Mouse (Mus musculus): Measurements from ENCODE around the gene Cd300ld4. TPM values are rescaled to one million over a fixed set of nuclear protein-coding genes. Genes with fewer than 3 reads are reported as not detected.
"Not testable (repeated sequence)": the region's sequence is repeated elsewhere in the genome, so short reads cannot be mapped to it uniquely, and the experiment has no call there.

Gene Cd300ld4
- polyA plus RNA-seq (2016; fragmentation: Nextera tagmentation; extraction: Ambion mirVana), result not detected in 2 replicates

DNA sequence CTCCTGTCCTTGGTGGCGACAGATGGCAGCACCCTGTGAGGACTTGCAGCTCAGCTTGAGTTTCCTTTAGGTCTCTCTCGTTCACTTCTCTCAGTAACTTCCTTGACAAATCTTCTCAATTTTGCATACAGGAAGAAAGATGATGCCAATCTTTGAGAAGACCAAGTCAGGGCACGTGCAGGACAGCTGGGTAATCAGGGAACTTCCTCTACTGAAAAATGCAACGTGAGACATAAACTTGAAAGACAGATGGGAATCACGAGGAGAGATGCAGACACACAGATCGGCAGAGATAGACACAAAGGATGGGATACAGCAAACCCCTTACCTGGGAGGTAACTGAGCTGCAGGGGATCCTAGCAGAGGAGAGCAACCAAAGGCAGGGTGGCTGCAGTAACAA lies at the start of gene Cd300ld4:
Gene Cd300ld4, minus strand, starts transcription at position 101 of the 400 bp plus-strand sequence.
- H3K4me3 ChIP-seq; H3K27ac ChIP-seq; H3K36me3 ChIP-seq; DNase-seq (ENCODE audit: low spot score); H3K27me3 ChIP-seq (ENCODE audit: insufficient read depth, poor library complexity, severe bottlenecking); H3K4me1 ChIP-seq (replicated peaks); H3K9me3 ChIP-seq: not testable (repeated sequence)
- WGBS, result no CpG with 5 or more reads among the region's 6 CpGs

DNA sequence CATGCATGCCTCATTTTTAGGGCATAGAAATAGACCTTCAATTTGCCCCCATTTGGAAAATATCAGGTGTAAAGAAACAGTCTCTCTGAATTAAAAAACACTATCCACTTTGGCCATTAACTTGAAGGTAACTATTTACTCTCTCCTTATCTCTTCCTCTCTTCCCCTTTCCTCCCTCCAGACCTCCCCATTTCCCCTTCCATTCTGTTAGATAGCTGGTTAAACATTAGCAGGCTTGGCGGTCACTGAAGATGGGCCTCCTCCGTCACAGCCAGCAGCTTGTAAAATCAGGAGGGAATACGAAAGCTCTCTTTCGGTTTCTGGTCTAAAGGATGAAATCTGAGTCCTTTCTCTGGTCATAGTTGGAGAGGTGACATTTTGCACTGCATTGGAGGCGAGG lies 49.0 kb upstream of the Cd300ld4 start:
- Histone ChIP-seq H3K27me3 (ENCODE audit: insufficient read depth, poor library complexity, severe bottlenecking) (peaks cover 46% of the 10 kb centered on the region), H3K27ac (no peak overlapping the region), H3K4me3 (no peak overlapping the region), H3K4me1 (replicated peaks) (peaks cover 30% of the 10 kb centered on the region), H3K36me3 (no peaks in the 10 kb centered on the region), H3K9me3 (no peaks in the 10 kb centered on the region)
- 76% methylated on average over 5 of the region's 5 CpGs for WGBS
- no peak for DNase-seq (ENCODE audit: low spot score)

DNA sequence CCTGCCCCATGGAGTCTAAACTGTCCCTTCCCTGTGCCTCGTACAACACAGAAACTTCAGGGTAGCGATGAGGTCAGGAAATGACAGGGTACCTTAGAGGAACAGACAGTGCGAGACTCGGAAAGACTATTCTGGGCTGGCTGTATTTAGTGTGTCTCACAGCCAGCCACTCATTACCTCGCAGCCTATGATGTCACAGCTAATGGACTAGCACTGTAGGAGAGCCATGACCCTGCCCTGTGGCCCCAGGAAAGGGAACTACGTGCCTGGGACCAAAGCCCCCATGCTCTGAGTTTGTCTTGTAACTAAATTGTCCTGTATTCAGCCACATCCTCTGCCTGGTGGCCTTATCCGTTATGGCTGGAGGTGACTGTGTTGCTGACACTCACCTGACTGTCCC lies 48.6 kb upstream of the Cd300ld4 start:
- Histone ChIP-seq H3K27me3 (ENCODE audit: insufficient read depth, poor library complexity, severe bottlenecking) (peaks cover 51% of the 10 kb centered on the region), H3K4me3 (no peak overlapping the region), H3K27ac (no peak overlapping the region), H3K4me1 (replicated peaks) (peaks cover 35% of the 10 kb centered on the region), H3K36me3 (no peaks in the 10 kb centered on the region), H3K9me3 (no peaks in the 10 kb centered on the region)
- 83% methylated on average over 7 of the region's 7 CpGs for WGBS
- DNase-seq (ENCODE audit: low spot score), result no peak

DNA sequence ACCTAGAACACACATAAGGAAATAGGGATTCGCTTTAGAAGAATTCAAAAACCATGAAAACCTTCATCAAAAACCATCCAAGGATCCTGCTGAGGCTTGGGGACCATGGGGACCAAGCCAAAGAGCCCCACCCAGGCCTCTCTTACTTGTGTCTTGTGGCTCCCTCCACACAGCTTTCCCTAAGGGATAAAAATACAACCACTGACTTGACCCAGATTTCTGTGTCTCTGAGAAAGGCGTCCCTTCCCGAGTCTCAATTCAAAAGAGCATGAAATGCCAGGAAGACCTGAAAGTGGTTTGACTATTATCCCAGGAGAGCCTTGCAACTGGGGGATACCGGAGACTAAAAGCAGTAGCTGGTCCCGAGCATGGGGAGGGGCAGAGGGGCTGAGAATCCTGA lies 46.2 kb upstream of the Cd300ld4 start:
- Histone ChIP-seq H3K27ac (no peak overlapping the region), H3K4me1 (replicated peaks) (peaks cover 41% of the 10 kb centered on the region), H3K4me3 (no peak overlapping the region), H3K36me3 (no peaks in the 10 kb centered on the region), H3K9me3 (no peaks in the 10 kb centered on the region), H3K27me3 (ENCODE audit: insufficient read depth, poor library complexity, severe bottlenecking) (peaks cover 75% of the 10 kb centered on the region)
- WGBS, result 64% methylated on average over 5 of the region's 5 CpGs
- no peak for DNase-seq (ENCODE audit: low spot score)

DNA sequence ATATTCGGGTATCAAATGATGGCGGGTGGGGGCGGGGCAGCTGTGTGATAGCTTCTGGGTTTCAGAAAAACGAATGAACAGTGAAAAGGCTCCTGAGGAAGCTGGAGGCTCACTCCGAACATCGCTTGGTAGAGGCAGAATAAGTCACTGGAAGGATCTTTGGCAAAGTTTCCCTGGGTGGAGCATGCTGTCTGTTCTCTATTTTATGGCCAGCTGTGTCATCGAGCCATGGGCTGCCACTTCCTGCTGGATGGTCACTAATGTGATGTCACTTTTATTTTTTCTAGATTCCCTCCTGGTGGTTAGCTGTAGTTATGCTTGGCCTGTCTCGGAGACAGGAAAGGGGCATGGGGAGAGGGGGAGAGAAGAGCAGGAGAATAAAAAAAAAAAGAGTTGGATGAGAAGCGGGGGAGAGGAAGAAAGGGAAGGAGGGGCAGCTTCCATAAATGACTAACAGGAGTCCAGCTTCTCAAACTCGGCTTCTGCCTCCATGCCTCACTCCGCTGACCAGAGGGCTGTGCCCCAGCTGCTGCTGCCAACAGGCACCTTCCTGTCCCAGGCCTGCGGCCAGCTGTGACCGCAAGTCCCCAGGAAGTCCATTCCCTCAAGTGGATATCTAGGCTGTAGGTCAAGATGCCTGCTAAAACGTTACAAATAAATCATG lies 45.0 kb upstream of the Cd300ld4 start:
- 16% methylated on average over 14 of the region's 14 CpGs for WGBS
- peak; percentile 45 for DNase-seq (ENCODE audit: low spot score)
- Histone ChIP-seq H3K36me3 (no peaks in the 10 kb centered on the region), H3K4me3 (peak overlapping the region; percentile 18), H3K27me3 (ENCODE audit: insufficient read depth, poor library complexity, severe bottlenecking) (peaks cover 82% of the 10 kb centered on the region), H3K27ac (peak overlapping the region; percentile 84), H3K4me1 (replicated peaks) (peaks cover 41% of the 10 kb centered on the region), H3K9me3 (no peaks in the 10 kb centered on the region)

DNA sequence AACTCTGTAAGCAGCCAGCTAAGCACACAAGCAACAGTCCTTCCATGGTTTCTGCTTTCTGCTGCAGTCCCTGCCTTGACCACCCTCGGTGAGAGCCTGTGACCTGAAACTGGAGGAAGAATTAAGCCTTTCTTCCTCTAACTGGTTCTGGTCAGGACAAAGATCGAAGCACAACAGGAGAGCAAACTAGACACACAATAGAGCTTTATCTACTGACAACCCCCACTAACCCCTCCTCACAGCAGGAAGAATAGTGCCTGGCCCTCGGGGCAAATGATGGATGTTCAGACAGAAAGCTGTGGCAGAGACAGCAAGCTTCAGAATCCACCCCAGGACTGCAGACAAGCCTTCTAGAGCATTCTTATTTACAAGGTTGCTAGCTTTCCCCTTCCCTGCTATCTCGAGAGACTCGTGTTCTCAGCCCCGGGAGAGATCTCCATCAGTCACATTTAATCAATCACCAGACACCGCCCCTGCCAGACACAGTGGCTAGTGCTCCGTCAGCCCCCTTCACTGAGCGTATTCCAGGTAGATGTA lies 44.3 kb upstream of the Cd300ld4 start:
- no peaks in the 10 kb centered on the region for H3K9me3 ChIP-seq
- peak; percentile 74 for DNase-seq (ENCODE audit: low spot score)
- H3K27ac ChIP-seq, result peak overlapping the region; percentile 84
- peaks cover 79% of the 10 kb centered on the region for H3K27me3 ChIP-seq (ENCODE audit: insufficient read depth, poor library complexity, severe bottlenecking)
- H3K4me1 ChIP-seq (replicated peaks), result peaks cover 41% of the 10 kb centered on the region
- no peaks in the 10 kb centered on the region for H3K36me3 ChIP-seq
- WGBS, result 5% methylated on average over 9 of the region's 9 CpGs
- peak overlapping the region; percentile 18 for H3K4me3 ChIP-seq

DNA sequence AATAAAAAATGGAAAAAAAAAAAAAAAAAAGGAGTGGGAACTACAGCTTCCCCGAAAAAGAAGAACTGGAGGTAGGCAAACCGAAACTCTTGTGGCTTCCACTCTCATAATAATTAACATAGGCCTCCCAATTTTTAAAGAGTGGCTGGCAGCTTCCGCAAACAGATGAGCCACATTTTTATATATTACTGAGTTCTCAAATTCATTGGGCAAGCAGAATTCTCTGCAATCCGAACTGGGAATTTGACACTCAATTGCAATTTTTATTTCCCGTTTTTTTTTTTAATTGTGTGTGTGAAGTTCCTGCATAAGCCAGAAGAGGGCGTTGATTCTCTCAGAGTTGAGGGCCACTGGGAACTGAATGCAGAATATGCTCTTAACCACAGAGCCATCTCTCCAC lies 40.0 kb upstream of the Cd300ld4 start:
- WGBS, result 71% methylated on average over 6 of the region's 6 CpGs
- Histone ChIP-seq H3K27me3 (ENCODE audit: insufficient read depth, poor library complexity, severe bottlenecking) (peaks cover 48% of the 10 kb centered on the region), H3K9me3 (no peaks in the 10 kb centered on the region), H3K4me1 (replicated peaks) (peaks cover 36% of the 10 kb centered on the region), H3K4me3 (no peak overlapping the region), H3K27ac (no peak overlapping the region), H3K36me3 (no peaks in the 10 kb centered on the region)
- DNase-seq (ENCODE audit: low spot score), result no peak

DNA sequence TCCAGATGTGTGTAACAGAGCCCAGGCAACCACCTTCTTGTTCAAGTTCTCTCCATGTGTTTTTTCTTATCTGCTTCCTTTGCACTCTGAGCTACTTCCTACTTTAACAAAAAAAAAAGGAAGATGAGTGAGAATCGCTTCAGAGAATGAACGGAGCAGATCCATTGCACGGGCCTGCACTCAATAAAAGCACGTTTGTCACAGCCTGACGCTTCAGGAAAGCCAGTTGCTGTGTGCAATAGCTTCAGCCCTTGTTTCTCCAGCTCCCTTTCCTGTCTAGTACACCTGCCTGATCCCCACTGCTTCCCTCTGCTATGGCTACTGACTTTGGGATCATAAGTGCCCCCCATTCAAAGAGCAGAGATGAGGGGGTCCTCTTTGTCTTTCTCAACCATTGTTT lies 35.3 kb upstream of the Cd300ld4 start, which contains the start of gene Cd300e:
Gene Cd300e, minus strand, starts transcription at position 101 of the 400 bp plus-strand sequence.
- Histone ChIP-seq H3K27ac (no peak within 1 kb of the TSS), H3K9me3 (no peaks in the 10 kb centered on the region)

DNA sequence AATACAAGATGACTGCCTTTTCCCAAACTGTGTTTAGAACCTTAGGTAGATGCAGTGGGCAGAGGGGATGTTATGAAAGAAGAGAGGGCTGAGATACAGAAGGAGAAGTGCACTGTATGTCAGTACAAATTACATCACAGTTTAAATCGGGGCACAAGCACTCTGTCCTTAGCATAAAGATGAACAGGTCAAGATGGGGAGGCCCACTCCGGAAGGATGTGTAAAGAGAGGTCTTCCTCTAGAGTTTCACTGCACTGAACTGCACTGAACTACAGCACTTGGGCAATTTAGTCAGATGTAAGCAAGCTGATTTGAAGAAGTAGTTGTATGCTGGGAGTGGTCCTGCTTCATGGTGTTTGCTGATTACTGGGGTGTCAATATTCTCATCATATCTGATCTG lies 33.0 kb upstream of the Cd300ld4 start:
- Histone ChIP-seq H3K36me3 (no peaks in the 10 kb centered on the region), H3K4me1 (replicated peaks) (peaks cover 16% of the 10 kb centered on the region; the same call in 1 of the 2 replicates), H3K27ac (no peak overlapping the region), H3K4me3 (no peak overlapping the region), H3K27me3 (ENCODE audit: insufficient read depth, poor library complexity, severe bottlenecking) (peaks cover 4% of the 10 kb centered on the region; the same call in 1 of the 2 replicates), H3K9me3 (no peaks in the 10 kb centered on the region)
- 81% methylated on average over 2 of the region's 2 CpGs for WGBS
- no peak for DNase-seq (ENCODE audit: low spot score)

More for the DNA sequence above, 35.3 kb upstream of the Cd300ld4 start, which contains the start of gene Cd300e:
- Histone ChIP-seq H3K27me3 (ENCODE audit: insufficient read depth, poor library complexity, severe bottlenecking) (peaks cover 15% of the 10 kb centered on the region), H3K36me3 (no peaks in the 10 kb centered on the region), H3K4me1 (replicated peaks) (peaks cover 16% of the 10 kb centered on the region; the same call in 1 of the 2 replicates), H3K4me3 (no peak within 1 kb of the TSS)
- WGBS, result 44% methylated on average over 5 of the region's 5 CpGs
- no peak for DNase-seq (ENCODE audit: low spot score)

DNA sequence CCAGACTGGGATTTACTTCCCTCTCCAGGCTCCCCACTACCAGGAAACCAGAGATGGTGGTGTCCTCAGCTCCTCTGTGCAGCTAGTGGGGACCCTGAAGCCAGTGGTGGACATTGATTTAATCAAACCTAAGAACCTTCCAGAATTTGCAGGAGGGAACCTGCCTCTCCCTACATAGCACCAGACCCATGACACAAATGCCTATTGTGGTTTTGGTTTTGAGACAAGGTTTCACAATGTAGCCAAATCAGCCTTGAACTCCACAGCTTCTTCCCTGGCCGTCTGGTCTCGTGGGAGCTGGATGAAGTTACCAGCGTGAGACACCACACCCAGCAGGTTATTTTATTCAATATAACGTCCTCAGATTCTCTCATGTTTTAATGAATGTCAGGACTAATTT lies 31.9 kb upstream of the Cd300ld4 start:
- no peak for DNase-seq (ENCODE audit: low spot score)
- no peak overlapping the region for H3K27ac ChIP-seq
- H3K4me3 ChIP-seq, result no peak overlapping the region
- H3K4me1 ChIP-seq (replicated peaks), result peaks cover 14% of the 10 kb centered on the region; the same call in 1 of the 2 replicates
- H3K36me3 ChIP-seq, result no peaks in the 10 kb centered on the region
- 75% methylated on average over 4 of the region's 4 CpGs for WGBS
- H3K27me3 ChIP-seq (ENCODE audit: insufficient read depth, poor library complexity, severe bottlenecking), result peaks cover 4% of the 10 kb centered on the region; the same call in 1 of the 2 replicates
- no peaks in the 10 kb centered on the region for H3K9me3 ChIP-seq

DNA sequence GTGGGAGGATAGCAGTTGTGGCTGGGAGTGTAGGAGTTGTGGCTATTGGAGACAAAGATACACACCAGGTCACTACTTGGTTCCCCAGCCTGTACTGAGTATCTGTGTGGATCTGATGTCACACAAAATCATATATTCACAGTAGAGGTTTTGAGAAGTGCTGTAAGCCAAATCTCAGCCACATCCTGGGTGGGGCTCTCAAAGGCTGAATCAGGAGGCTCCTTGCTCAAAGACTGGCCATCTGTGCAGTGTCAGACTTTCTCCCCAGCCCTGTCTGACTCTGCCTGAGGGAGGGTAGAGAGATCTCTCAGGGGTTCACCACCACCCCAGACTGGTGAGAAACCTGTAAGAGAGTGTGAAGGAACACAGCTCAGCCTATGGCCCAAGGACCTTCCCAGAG lies 27.7 kb upstream of the Cd300ld4 start:
- no peak for DNase-seq (ENCODE audit: low spot score)
- Histone ChIP-seq H3K27ac (no peak overlapping the region), H3K27me3 (ENCODE audit: insufficient read depth, poor library complexity, severe bottlenecking) (no peaks in the 10 kb centered on the region; the same call in 1 of the 2 replicates), H3K36me3 (no peaks in the 10 kb centered on the region), H3K9me3 (no peaks in the 10 kb centered on the region), H3K4me3 (no peak overlapping the region), H3K4me1 (replicated peaks) (no peaks in the 10 kb centered on the region)

DNA sequence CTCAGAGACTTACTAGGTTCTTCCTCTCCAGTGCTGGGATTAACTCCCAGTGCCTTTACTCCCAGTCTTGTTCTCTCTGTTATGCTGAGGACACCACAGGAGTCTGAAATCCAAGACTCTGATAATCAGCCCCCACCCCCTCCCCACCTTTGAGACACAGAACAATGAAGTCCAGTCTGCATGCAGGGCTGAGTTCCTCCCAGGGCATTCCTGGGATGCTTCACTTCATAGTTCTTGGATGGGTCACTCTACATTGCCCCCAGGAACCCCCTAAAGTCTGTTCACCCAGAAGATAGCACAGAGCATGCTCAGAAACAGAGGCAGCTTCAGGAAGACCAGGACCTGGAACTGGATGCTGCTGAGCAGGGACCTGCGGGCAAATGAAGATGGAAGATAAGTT lies 26.2 kb upstream of the Cd300ld4 start:
- no peaks in the 10 kb centered on the region for H3K4me1 ChIP-seq (replicated peaks)
- no peaks in the 10 kb centered on the region for H3K9me3 ChIP-seq
- no peak overlapping the region for H3K4me3 ChIP-seq
- no peak overlapping the region for H3K27ac ChIP-seq
- DNase-seq (ENCODE audit: low spot score), result no peak
- no peaks in the 10 kb centered on the region; the same call in 1 of the 2 replicates for H3K27me3 ChIP-seq (ENCODE audit: insufficient read depth, poor library complexity, severe bottlenecking)
- WGBS, result 94% methylated on average over 1 of the region's 1 CpGs
- H3K36me3 ChIP-seq, result no peaks in the 10 kb centered on the region

DNA sequence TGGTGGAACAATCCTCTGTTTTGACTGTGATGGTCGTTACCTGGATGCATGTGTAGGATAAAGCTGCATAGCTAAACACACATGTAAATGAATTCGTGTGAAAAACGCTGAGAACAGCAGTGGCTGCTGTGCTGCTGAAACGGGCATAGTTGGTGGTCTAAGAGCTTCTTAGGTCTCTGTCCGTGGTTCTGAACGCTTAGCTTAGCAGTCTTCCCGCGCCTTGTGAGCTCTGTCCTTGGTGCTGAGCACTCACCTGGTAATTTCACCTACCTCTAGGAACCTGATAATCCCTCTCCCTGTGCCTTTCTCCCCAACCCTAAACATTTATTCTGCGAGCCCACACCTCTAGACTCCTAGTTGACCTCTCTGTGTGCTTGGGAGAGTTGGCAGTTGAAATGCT lies 25.4 kb upstream of the Cd300ld4 start:
- Histone ChIP-seq H3K4me1 (replicated peaks) (no peaks in the 10 kb centered on the region), H3K4me3 (no peak overlapping the region), H3K27me3 (ENCODE audit: insufficient read depth, poor library complexity, severe bottlenecking) (no peaks in the 10 kb centered on the region; the same call in 1 of the 2 replicates), H3K36me3 (no peaks in the 10 kb centered on the region), H3K9me3 (no peaks in the 10 kb centered on the region), H3K27ac (no peak overlapping the region)
- peak; percentile 48 for DNase-seq (ENCODE audit: low spot score)
- WGBS, result 5% methylated on average over 9 of the region's 9 CpGs
